Mouse (Mus musculus): ENCODE data around the gene Cpa4. TPM values are rescaled to one million over a fixed set of nuclear protein-coding genes. Genes with fewer than 3 reads are reported as not detected.

Gene Cpa4
- polyA plus RNA-seq, 1 experiment from 2014 or later, result 0.07 TPM

DNA sequence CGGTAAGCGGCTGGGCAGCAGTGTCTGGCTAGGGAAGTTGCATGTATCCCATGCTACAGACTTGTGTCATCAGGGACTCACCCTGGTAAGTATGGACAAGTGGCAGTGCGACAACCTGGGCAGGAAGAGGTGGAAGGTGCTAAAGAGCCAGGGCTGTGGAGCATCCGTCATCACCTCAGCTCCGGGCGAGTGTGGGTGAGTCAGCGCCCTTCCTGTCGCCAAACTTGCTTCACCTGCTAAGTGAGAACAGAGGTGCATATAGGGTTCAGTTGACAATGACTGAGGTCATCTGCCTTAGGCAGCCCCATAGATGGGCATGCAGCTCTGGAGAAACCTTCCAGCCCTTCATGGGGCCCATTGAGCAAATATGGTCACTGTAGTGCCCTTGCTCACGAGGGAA lies 56.6 kb downstream of the Cpa4 start:
- no peaks in the 10 kb centered on the region for H3K4me1 ChIP-seq (ENCODE audit: insufficient read depth, low read depth, low read length)
- no peaks in the 10 kb centered on the region for H3K9me3 ChIP-seq (ENCODE audit: low read length)
- H3K4me2 ChIP-seq (replicated peaks; ENCODE audit: low read depth, low read length), result no peak overlapping the region
- no peak overlapping the region for H3K9ac ChIP-seq (replicated peaks; ENCODE audit: low read depth)
- WGBS, result 70% methylated on average over 9 of the region's 9 CpGs
- TF ChIP-seq EP300 (IDR thresholded peaks at IDR 0.05), result no peak
- no peak for TF ChIP-seq CTCF (IDR thresholded peaks at IDR 0.05)
- H3K4me3 ChIP-seq (ENCODE audit: low read depth, low read length), result no peak overlapping the region
- no peaks in the 10 kb centered on the region for H3K27me3 ChIP-seq (replicated peaks; ENCODE audit: insufficient read depth, low read length)
- H3K36me3 ChIP-seq (ENCODE audit: insufficient read depth, low read length), result no peaks in the 10 kb centered on the region
- DNase-seq (ENCODE audit: low spot score) (no peak), ATAC-seq (no peak)
- no peak overlapping the region for H3K27ac ChIP-seq (ENCODE audit: low read length)

DNA sequence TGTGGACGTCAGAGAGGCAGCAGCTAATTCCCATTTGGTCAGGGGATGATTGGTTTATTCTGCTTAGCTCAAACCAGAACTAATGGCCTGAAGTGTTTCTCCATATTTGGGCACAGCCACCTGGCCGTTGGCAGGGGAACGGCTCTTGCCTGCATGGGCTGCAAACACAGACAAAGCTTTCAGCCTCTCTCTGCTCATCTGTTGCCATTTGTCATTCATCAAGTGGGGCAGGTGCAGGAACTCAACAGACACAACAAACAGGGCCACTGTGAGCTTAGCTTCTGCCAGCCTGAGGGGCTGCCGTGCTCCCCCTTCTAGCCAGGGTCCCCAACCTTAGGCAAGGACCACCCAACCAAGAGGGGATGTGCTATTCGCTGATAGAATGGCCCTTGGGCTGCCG lies 60.0 kb downstream of the Cpa4 start:
- no peaks in the 10 kb centered on the region for H3K36me3 ChIP-seq (ENCODE audit: insufficient read depth, low read length)
- H3K4me3 ChIP-seq (ENCODE audit: low read depth, low read length), result no peak overlapping the region
- 45% methylated on average over 6 of the region's 6 CpGs for WGBS
- DNase-seq (ENCODE audit: low spot score) (no peak), ATAC-seq (no peak)
- H3K27me3 ChIP-seq (replicated peaks; ENCODE audit: insufficient read depth, low read length), result no peaks in the 10 kb centered on the region
- H3K4me1 ChIP-seq (ENCODE audit: insufficient read depth, low read depth, low read length), result no peaks in the 10 kb centered on the region
- H3K4me2 ChIP-seq (replicated peaks; ENCODE audit: low read depth, low read length), result no peak overlapping the region
- no peak overlapping the region for H3K9ac ChIP-seq (replicated peaks; ENCODE audit: low read depth)
- no peak overlapping the region for H3K27ac ChIP-seq (ENCODE audit: low read length)
- no peaks in the 10 kb centered on the region for H3K9me3 ChIP-seq (ENCODE audit: low read length)
- no peak for TF ChIP-seq CTCF (IDR thresholded peaks at IDR 0.05)
- no peak for TF ChIP-seq EP300 (IDR thresholded peaks at IDR 0.05)

DNA sequence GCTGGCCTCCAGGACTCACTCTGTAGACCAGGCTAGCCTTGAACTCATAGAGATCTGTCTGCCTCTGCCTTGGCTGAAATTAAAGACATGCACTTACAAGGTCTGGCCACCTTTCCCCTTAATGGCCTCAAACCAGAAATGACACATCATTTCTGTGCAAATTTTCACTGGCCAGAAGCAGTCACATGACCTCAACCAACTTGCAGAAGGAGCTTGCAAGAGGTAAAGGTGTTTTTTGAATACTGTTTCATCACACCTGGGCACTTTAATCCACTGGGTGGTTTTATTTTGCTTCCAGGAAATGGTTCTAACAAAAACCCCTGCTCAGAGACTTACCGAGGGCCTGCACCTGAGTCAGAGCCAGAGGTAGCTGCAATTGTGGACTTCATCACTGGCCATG lies 61.8 kb downstream of the Cpa4 start:
- Histone ChIP-seq H3K9ac (replicated peaks; ENCODE audit: low read depth) (no peak overlapping the region), H3K4me2 (replicated peaks; ENCODE audit: low read depth, low read length) (no peak overlapping the region), H3K27ac (ENCODE audit: low read length) (no peak overlapping the region), H3K4me1 (ENCODE audit: insufficient read depth, low read depth, low read length) (no peaks in the 10 kb centered on the region), H3K27me3 (replicated peaks; ENCODE audit: insufficient read depth, low read length) (no peaks in the 10 kb centered on the region), H3K9me3 (ENCODE audit: low read length) (no peaks in the 10 kb centered on the region), H3K4me3 (ENCODE audit: low read depth, low read length) (no peak overlapping the region), H3K36me3 (ENCODE audit: insufficient read depth, low read length) (no peaks in the 10 kb centered on the region)
- TF ChIP-seq EP300 (IDR thresholded peaks at IDR 0.05) (no peak), CTCF (IDR thresholded peaks at IDR 0.05) (no peak)
- no peak for DNase-seq (ENCODE audit: low spot score)
- 79% methylated on average over 1 of the region's 1 CpGs for WGBS
- ATAC-seq, result no peak

DNA sequence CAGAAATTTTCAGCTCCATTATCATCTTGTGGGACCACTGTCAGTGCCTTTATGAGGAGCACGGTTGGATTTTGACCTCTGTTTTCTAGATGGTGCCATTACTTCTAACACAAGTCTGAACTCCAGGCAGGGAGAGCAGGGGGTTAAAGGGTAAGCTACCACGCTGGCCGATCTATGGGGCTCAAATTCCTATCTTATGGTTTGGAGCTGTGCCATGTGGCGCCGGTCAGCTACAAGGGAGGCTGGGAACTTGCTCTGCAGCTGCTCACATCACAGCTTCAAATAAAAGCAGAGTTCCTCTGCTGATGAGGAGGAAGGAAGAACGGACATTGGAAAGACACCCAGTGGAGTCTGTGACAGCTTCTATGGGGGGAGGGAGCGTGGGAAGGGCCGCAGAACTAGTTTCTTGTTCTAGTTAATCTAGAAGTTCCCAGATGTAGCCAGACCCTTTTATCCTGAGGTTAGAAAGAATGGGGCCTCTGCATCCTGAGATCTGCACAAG lies 67.2 kb downstream of the Cpa4 start:
- TF ChIP-seq EP300 (IDR thresholded peaks at IDR 0.05) (no peak), CTCF (IDR thresholded peaks at IDR 0.05) (no peak)
- Histone ChIP-seq H3K4me3 (ENCODE audit: low read depth, low read length) (no peak overlapping the region), H3K27me3 (replicated peaks; ENCODE audit: insufficient read depth, low read length) (no peaks in the 10 kb centered on the region), H3K27ac (ENCODE audit: low read length) (peak overlapping the region; percentile 38; the same call in 1 of the 2 replicates), H3K4me1 (ENCODE audit: insufficient read depth, low read depth, low read length) (peaks cover 4% of the 10 kb centered on the region), H3K9ac (replicated peaks; ENCODE audit: low read depth) (no peak overlapping the region), H3K4me2 (replicated peaks; ENCODE audit: low read depth, low read length) (no peak overlapping the region), H3K36me3 (ENCODE audit: insufficient read depth, low read length) (no peaks in the 10 kb centered on the region), H3K9me3 (ENCODE audit: low read length) (no peaks in the 10 kb centered on the region)
- WGBS, result 20% methylated on average over 8 of the region's 8 CpGs
- ATAC-seq (peak; percentile 13; the same call in 1 of the 2 replicates), DNase-seq (ENCODE audit: low spot score) (no peak)

DNA sequence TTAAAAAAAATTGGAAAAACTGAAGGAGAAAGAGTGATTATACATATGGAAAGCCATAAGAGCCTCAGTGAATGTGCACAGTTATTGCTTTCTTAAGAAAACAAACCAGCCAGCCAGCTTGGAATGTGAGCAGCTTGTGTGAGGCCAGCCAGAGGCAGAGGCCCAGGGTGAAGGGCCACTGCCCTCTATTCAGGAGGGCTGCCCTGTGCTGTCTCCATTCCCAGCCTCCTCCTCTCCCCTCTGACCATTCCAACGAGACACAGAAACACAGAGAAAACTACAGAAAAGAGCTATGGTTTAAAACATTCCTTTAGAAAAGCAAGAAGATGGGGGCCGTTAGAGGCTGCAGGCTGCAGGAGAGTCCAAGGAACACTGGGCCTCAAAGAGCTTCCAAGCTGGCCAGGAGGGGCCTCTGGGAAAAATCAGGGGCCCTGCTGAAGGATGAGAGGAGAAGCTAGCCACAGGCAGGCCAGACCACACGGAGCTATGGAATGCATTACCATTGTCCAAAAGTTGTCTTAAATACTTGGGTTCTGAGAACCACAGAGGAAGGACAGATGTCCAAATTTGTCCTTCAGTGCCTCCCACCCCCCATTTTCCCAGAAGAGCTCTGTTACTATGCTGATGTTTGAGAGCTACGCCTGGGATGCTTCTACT lies 68.1 kb downstream of the Cpa4 start:
- no peak overlapping the region for H3K9ac ChIP-seq (replicated peaks; ENCODE audit: low read depth)
- H3K4me3 ChIP-seq (ENCODE audit: low read depth, low read length), result no peak overlapping the region
- no peak for TF ChIP-seq CTCF (IDR thresholded peaks at IDR 0.05)
- TF ChIP-seq EP300 (IDR thresholded peaks at IDR 0.05), result no peak
- no peak overlapping the region for H3K4me2 ChIP-seq (replicated peaks; ENCODE audit: low read depth, low read length)
- no peaks in the 10 kb centered on the region for H3K27me3 ChIP-seq (replicated peaks; ENCODE audit: insufficient read depth, low read length)
- 41% methylated on average over 4 of the region's 4 CpGs for WGBS
- peaks cover 4% of the 10 kb centered on the region for H3K4me1 ChIP-seq (ENCODE audit: insufficient read depth, low read depth, low read length)
- ATAC-seq, result 0 out of 2 replicates have a peak, but pooled peaks have one; percentile 34
- H3K36me3 ChIP-seq (ENCODE audit: insufficient read depth, low read length), result no peaks in the 10 kb centered on the region
- no peak for DNase-seq (ENCODE audit: low spot score)
- peak overlapping the region; percentile 34 for H3K27ac ChIP-seq (ENCODE audit: low read length)
- H3K9me3 ChIP-seq (ENCODE audit: low read length), result no peaks in the 10 kb centered on the region

DNA sequence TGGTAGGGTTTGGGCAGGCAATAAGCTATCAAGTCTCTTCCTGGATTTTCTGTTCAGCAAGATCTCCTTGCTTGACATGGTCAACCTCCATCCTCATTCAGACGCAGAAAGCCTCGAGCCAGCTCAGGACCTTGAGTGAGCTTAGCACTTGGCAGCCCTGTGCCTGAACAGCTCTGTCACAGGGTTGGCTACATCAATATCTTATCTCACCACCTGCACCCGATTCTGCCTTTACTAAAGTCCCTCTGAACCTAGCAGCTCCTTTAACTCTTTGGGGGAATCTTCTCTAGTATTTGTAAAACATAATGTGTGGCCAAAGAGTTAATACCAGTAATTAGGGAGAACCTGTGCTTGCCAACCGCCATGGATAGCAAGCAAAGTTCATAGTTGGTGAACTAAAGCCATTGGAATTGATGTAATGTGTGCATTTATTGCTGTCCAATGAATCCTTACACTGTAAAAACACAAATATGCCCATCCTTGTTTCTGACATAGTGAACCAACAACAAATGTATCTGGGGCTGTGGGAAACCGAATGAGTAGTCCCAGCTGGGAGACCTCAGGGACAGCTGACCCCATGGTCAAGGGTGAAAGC lies 70.6 kb downstream of the Cpa4 start, which contains the start of gene Cpa1:
Cpa1 (plus strand) TSS at position 545 of the 595 bp plus-strand sequence.
- Histone ChIP-seq H3K27ac (ENCODE audit: low read length) (no peak within 1 kb of the TSS), H3K4me1 (ENCODE audit: insufficient read depth, low read depth, low read length) (peaks cover 4% of the 10 kb centered on the region), H3K4me3 (ENCODE audit: low read depth, low read length) (no peak within 1 kb of the TSS), H3K4me2 (replicated peaks; ENCODE audit: low read depth, low read length) (no peak within 1 kb of the TSS), H3K9me3 (ENCODE audit: low read length) (no peaks in the 10 kb centered on the region), H3K27me3 (replicated peaks; ENCODE audit: insufficient read depth, low read length) (no peaks in the 10 kb centered on the region), H3K9ac (replicated peaks; ENCODE audit: low read depth) (no peak within 1 kb of the TSS), H3K36me3 (ENCODE audit: insufficient read depth, low read length) (no peaks in the 10 kb centered on the region)
- no peak for DNase-seq (ENCODE audit: low spot score)
- TF ChIP-seq EP300 (IDR thresholded peaks at IDR 0.05), result no peak
- TF ChIP-seq CTCF (IDR thresholded peaks at IDR 0.05), result no peak
- no peak for ATAC-seq
- 72% methylated on average over 5 of the region's 5 CpGs for WGBS

Other genes starting within 250 kb of the Cpa4 start
- gene Zc3hc1, start 177.3 kb upstream of the Cpa4 start, polyA plus RNA-seq (2015; fragmentation: Nextera tagmentation; extraction: Ambion mirVana), result 22.9 and 23.6 TPM in 2 replicates
- gene Klhdc10, start 166.5 kb upstream of the Cpa4 start, polyA plus RNA-seq (2015; fragmentation: Nextera tagmentation; extraction: Ambion mirVana), result 7.9 and 8.9 TPM in 2 replicates
- 14.6 TPM in 2 replicates for gene Tmem209, start 58.6 kb upstream of the Cpa4 start, polyA plus RNA-seq (2015; fragmentation: Nextera tagmentation; extraction: Ambion mirVana)
- 0.12 TPM in 1 of 2 replicates, not detected in the other for gene Ssmem1, start 58.5 kb upstream of the Cpa4 start, polyA plus RNA-seq (2015; fragmentation: Nextera tagmentation; extraction: Ambion mirVana)
- 2.7 and 3.0 TPM in 2 replicates for gene Cpa2, start 26.8 kb upstream of the Cpa4 start, polyA plus RNA-seq (2015; fragmentation: Nextera tagmentation; extraction: Ambion mirVana)
- gene Cpa5, start 42.6 kb downstream of the Cpa4 start, polyA plus RNA-seq (2015; fragmentation: Nextera tagmentation; extraction: Ambion mirVana), result not detected in 2 replicates
- gene Cpa1, start 70.8 kb downstream of the Cpa4 start, polyA plus RNA-seq (2015; fragmentation: Nextera tagmentation; extraction: Ambion mirVana), result 8.8 and 11.2 TPM in 2 replicates
- 6.1 and 6.3 TPM in 2 replicates for gene Cep41, start 125.4 kb downstream of the Cpa4 start, polyA plus RNA-seq (2015; fragmentation: Nextera tagmentation; extraction: Ambion mirVana)
- 436 and 472 TPM in 2 replicates for gene Mest, start 155.2 kb downstream of the Cpa4 start, polyA plus RNA-seq (2015; fragmentation: Nextera tagmentation; extraction: Ambion mirVana)